Mouse (Mus musculus) ES-Bruce4 (cell line): Measurements from ENCODE around the gene 1700021F07Rik. TPM values are rescaled to one million over a fixed set of nuclear protein-coding genes. Genes with fewer than 3 reads are reported as not detected.

ENCODE experiments used
- H3K27ac ChIP-seq: 2 replicates; pipeline ENCODE4 v1.5.1; 2012; ENCODE audit warnings: low read length, inconsistent platforms; ENCODE audit not compliant: insufficient read depth
- H3K27me3 ChIP-seq: 2 replicates; pipeline ENCODE4 v1.6.1; 2012; ENCODE audit warnings: mild to moderate bottlenecking, low read length, inconsistent platforms; ENCODE audit not compliant: control insufficient read depth, poor library complexity, insufficient read depth, severe bottlenecking
- H3K36me3 ChIP-seq: 2 replicates; pipeline ENCODE4 v1.6.1; 2012; ENCODE audit warnings: inconsistent platforms, mild to moderate bottlenecking, low read length, moderate library complexity; ENCODE audit not compliant: control insufficient read depth, poor library complexity, insufficient read depth, severe bottlenecking
- H3K4me1 ChIP-seq: one replicate; pipeline ENCODE4 v1.8.1; 2011; ENCODE audit warnings: low read length; ENCODE audit not compliant: control insufficient read depth, insufficient read depth
- H3K4me3 ChIP-seq: 2 replicates; pipeline ENCODE4 v1.5.1; 2011; ENCODE audit warnings: low read depth, mild to moderate bottlenecking, low read length
- H3K9ac ChIP-seq: 2 replicates; pipeline ENCODE4 v1.6.1; 2012; ENCODE audit warnings: low read depth, mild to moderate bottlenecking, inconsistent platforms; ENCODE audit not compliant: poor library complexity, severe bottlenecking
- H3K9me3 ChIP-seq: replicated peaks from 2 replicates; pipeline ENCODE4 v1.6.1; 2012; ENCODE audit warnings: mild to moderate bottlenecking, low read length, inconsistent platforms; ENCODE audit not compliant: control insufficient read depth, poor library complexity, insufficient read depth, severe bottlenecking
- CTCF ChIP-seq: IDR thresholded peaks from one replicate; pipeline ENCODE4 v1.8.1; 2011; ENCODE audit warnings: low read depth, low read length
- EP300 ChIP-seq: IDR thresholded peaks from 2 replicates; pipeline ENCODE4 v1.6.1; 2011; ENCODE audit warnings: low read depth, low read length; ENCODE audit not compliant: insufficient read depth
- POLR2A ChIP-seq: IDR thresholded peaks from one replicate; pipeline ENCODE4 v1.8.1; 2011; ENCODE audit warnings: low read length; ENCODE audit not compliant: insufficient read depth
- polyA plus RNA-seq: library from polyadenylated mRNA; stranded (reverse); fragments of >200 nt; gene quantifications from 2 replicates; pipeline ENCODE4 v1.2.4, GENCODE M21; 2011; ENCODE audit warnings: low read depth; ENCODE audit not compliant: missing spikeins, insufficient read depth, insufficient read length

Gene 1700021F07Rik
- polyA plus RNA-seq, 1 experiment = not detected

- Histone ChIP-seq H3K9me3 (no peaks in the 10 kb centered on the region), H3K4me3 (peak overlapping the region; percentile 4; the same call in 1 of the 2 replicates), H3K4me1 (no peaks in the 10 kb centered on the region), H3K36me3 (no peaks in the 10 kb centered on the region), H3K9ac (peak overlapping the region; percentile 31; the same call in 1 of the 2 replicates), H3K27ac (no peak overlapping the region), H3K27me3 (no peaks in the 10 kb centered on the region)
- TF ChIP-seq EP300 (no peak), CTCF (no peak), POLR2A (no peak)
These were observed 6.1 kb upstream of the 1700021F07Rik start for GRCm38 (mm10) chr2:173516150-173516855.

GRCm38 (mm10) chr2:173528493-173528892 lies 6.1 kb downstream of the 1700021F07Rik start:
- Histone ChIP-seq H3K9ac (no peak overlapping the region), H3K9me3 (no peaks in the 10 kb centered on the region)

GRCm38 (mm10) chr2:173532711-173533462 lies 10.5 kb downstream of the 1700021F07Rik start:
- TF ChIP-seq EP300 (no peak), POLR2A (no peak), CTCF (no peak)
- no peak overlapping the region for H3K27ac ChIP-seq
- no peak overlapping the region for H3K9ac ChIP-seq
- no peak overlapping the region for H3K4me3 ChIP-seq
- H3K36me3 ChIP-seq = no peaks in the 10 kb centered on the region
- no peaks in the 10 kb centered on the region for H3K4me1 ChIP-seq
- H3K9me3 ChIP-seq = no peaks in the 10 kb centered on the region
- H3K27me3 ChIP-seq = no peaks in the 10 kb centered on the region

More at GRCm38 (mm10) chr2:173528493-173528892, 6.1 kb downstream of the 1700021F07Rik start:
- no peaks in the 10 kb centered on the region for H3K27me3 ChIP-seq
- TF ChIP-seq CTCF = no peak
- no peak for TF ChIP-seq POLR2A
- no peak for TF ChIP-seq EP300
- H3K4me1 ChIP-seq = no peaks in the 10 kb centered on the region
- no peak overlapping the region for H3K4me3 ChIP-seq
- H3K27ac ChIP-seq = no peak overlapping the region
- no peaks in the 10 kb centered on the region for H3K36me3 ChIP-seq

- Histone ChIP-seq H3K36me3 (no peaks in the 10 kb centered on the region), H3K9me3 (no peaks in the 10 kb centered on the region), H3K27me3 (no peaks in the 10 kb centered on the region), H3K9ac (no peak overlapping the region), H3K4me3 (no peak overlapping the region), H3K4me1 (no peaks in the 10 kb centered on the region), H3K27ac (no peak overlapping the region)
- TF ChIP-seq POLR2A = no peak
- TF ChIP-seq CTCF = no peak
- TF ChIP-seq EP300 = no peak
These were observed 12.2 kb downstream of the 1700021F07Rik start for GRCm38 (mm10) chr2:173534581-173534980.

- no peak overlapping the region for H3K9ac ChIP-seq
- no peak overlapping the region for H3K4me3 ChIP-seq
- TF ChIP-seq POLR2A = no peak
- TF ChIP-seq EP300 = no peak
- TF ChIP-seq CTCF = no peak
- no peaks in the 10 kb centered on the region for H3K4me1 ChIP-seq
- H3K9me3 ChIP-seq = no peaks in the 10 kb centered on the region
- H3K27ac ChIP-seq = no peak overlapping the region
- H3K27me3 ChIP-seq = no peaks in the 10 kb centered on the region
- no peaks in the 10 kb centered on the region for H3K36me3 ChIP-seq
These were observed 13.0 kb downstream of the 1700021F07Rik start for GRCm38 (mm10) chr2:173535390-173535789.

- no peak for TF ChIP-seq EP300
- TF ChIP-seq CTCF = no peak
- no peak for TF ChIP-seq POLR2A
- no peaks in the 10 kb centered on the region for H3K9me3 ChIP-seq
- no peaks in the 10 kb centered on the region for H3K27me3 ChIP-seq
- H3K4me3 ChIP-seq = no peak overlapping the region
- H3K27ac ChIP-seq = no peak overlapping the region
- no peak overlapping the region for H3K9ac ChIP-seq
- no peaks in the 10 kb centered on the region for H3K4me1 ChIP-seq
- no peaks in the 10 kb centered on the region for H3K36me3 ChIP-seq
These were observed 13.5 kb downstream of the 1700021F07Rik start for GRCm38 (mm10) chr2:173535886-173536285.
